Mouse (Mus musculus) stomach, embryonic 15.5 days (tissue): ENCODE measurements around the gene Tada2a. TPM values are rescaled to one million over a fixed set of nuclear protein-coding genes. Genes with fewer than 3 reads are reported as not detected.
A peak's percentile ranks its signal among the peaks of the same experiment; 100 is the strongest.

Experiments
- ATAC-seq: fragments of 200-750 bp; cut with Nextera tagmentation; 2 replicates; pipeline ENCODE4 v1.8.0; 2017; ENCODE audit warnings: low read depth, moderate number of reproducible peaks, moderate TSS enrichment; ENCODE audit not compliant: insufficient read depth, low FRiP score
- H3K27ac ChIP-seq: fragments of 300-500 bp; sonication (generic); 2 replicates; pipeline ENCODE4 v1.5.1; 2015; ENCODE audit warnings: mild to moderate bottlenecking, inconsistent platforms
- H3K27me3 ChIP-seq: fragments of 300-500 bp; sonication (generic); replicated peaks from 2 replicates; pipeline ENCODE4 v1.6.1; 2015; ENCODE audit warnings: inconsistent platforms
- H3K36me3 ChIP-seq: fragments of 300-500 bp; sonication (generic); 2 replicates; pipeline ENCODE4 v1.6.1; 2015; ENCODE audit warnings: inconsistent platforms
- H3K4me1 ChIP-seq: fragments of 300-500 bp; sonication (generic); 2 replicates; pipeline ENCODE4 v1.6.1; 2015; ENCODE audit warnings: inconsistent platforms
- H3K4me2 ChIP-seq: fragments of 300-500 bp; sonication (generic); 2 replicates; pipeline ENCODE4 v1.6.1; 2015; ENCODE audit warnings: mild to moderate bottlenecking, inconsistent platforms
- H3K4me3 ChIP-seq: fragments of 300-500 bp; sonication (generic); replicated peaks from 2 replicates; pipeline ENCODE4 v1.5.1; 2015; ENCODE audit warnings: inconsistent platforms
- H3K9ac ChIP-seq: fragments of 300-500 bp; sonication (generic); 2 replicates; pipeline ENCODE4 v1.6.1; 2015; ENCODE audit warnings: inconsistent platforms
- H3K9me3 ChIP-seq: fragments of 300-500 bp; sonication (generic); 2 replicates; pipeline ENCODE4 v1.6.1; 2016; ENCODE audit warnings: inconsistent platforms
- WGBS: fragments of 180-500 bp; shearing (Covaris S2); methylation state at CpG from one replicate; pipeline ENCODE4 v1.1.7; 2015; 5-methylcytosine and 5-hydroxymethylcytosine counted together
- polyA plus RNA-seq: library from polyadenylated mRNA; unstranded; fragments of >200 nt; fragmentation: Nextera tagmentation; extraction: Ambion mirVana; gene quantifications from 2 replicates; pipeline ENCODE4 v1.2.1, GENCODE M21; 2015

Gene Tada2a
- 25.8 and 27.5 TPM in 2 replicates for polyA plus RNA-seq

DNA sequence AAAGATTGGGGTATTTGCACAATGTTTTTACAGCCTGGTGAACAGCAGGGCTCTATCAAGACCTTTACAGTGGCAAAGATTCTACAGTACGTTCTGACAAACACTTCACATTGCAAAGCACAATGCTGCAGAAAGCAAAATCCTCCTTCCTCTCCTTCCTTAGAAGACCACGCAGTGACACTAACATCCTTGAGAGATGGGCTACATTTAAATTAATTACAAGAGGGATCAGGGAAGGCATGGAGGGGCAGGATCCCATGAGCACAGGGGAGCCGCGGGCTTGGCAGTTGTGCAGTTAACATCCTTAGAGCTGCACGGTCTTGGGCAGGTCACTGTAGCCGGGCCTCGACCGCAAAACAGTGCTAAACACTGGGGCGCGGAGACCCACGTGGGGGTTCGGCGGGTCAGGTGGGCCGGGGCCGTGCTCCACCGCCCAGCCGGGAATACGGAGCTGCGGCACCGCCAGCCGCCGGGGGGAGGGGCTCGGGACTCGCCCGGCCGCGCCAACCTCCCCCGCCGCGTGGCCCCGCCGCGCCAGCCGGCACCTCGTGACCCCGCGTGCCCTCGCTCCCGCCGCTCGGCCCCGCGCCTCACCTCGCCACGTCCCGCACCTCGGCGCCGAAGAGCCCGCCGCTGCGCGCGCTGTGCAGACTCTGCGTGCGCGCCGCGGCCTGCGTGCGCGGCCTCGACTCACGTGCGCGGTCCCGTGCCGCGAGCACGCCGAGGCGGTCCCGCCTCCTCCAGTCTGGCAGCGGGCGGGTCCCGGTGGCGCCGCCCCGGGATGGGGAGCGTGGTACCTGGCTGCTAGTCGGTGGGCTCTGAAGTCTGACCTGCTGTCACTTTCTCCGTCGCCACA is at the start of gene Tada2a, which contains the start of gene Acaca:
Gene Tada2a (minus strand): TSS at position 658 of the 856 bp plus-strand sequence.
Gene Acaca (plus strand): TSS at position 730 of the 856 bp plus-strand sequence.
- Histone ChIP-seq H3K9me3 (no peaks in the 10 kb centered on the region), H3K9ac (peak within 1 kb of the TSS; percentile 85)

DNA sequence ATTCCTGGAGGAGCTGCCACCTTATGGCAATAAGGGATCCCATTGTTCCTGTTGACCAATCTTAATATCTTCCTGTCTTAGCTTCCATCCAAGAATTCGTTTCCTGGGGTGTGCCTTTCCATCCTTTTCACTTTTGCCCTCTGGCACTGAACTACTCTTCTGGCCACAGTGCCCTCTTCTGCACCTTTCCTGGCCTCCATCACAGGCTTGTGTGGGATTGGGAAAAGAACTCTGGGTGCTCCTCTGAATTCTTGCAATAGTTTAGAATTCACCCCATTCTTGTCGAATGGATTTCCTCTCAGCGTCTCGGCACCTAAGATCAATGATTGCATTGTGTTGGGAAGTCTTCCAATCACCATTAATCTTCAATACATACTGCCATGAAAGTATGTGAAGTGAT is 49.2 kb upstream of the Tada2a start:
- no peak overlapping the region for H3K9ac ChIP-seq
- no peaks in the 10 kb centered on the region for H3K27me3 ChIP-seq
- no peaks in the 10 kb centered on the region for H3K36me3 ChIP-seq
- H3K4me2 ChIP-seq: peak overlapping the region; percentile 80
- no peaks in the 10 kb centered on the region for H3K9me3 ChIP-seq
- H3K27ac ChIP-seq: peak overlapping the region; percentile 88
- H3K4me1 ChIP-seq: peaks cover 9% of the 10 kb centered on the region; the same call in 1 of the 2 replicates
- ATAC-seq: no peak
- peak overlapping the region; percentile 82; the same call in 1 of the 2 replicates for H3K4me3 ChIP-seq
- 21% methylated on average over 4 of the region's 4 CpGs for WGBS

More for the DNA sequence above, at the start of gene Tada2a, which contains the start of gene Acaca:
- peak within 1 kb of the TSS; percentile 84 for H3K4me2 ChIP-seq
- H3K4me1 ChIP-seq: no peaks in the 10 kb centered on the region; the same call in 1 of the 2 replicates
- H3K4me3 ChIP-seq: peak within 1 kb of the TSS; percentile 90
- WGBS: under 1% methylated on average over 61 of the region's 83 CpGs
- peaks cover 13% of the 10 kb centered on the region for H3K36me3 ChIP-seq
- peak; percentile 89 for ATAC-seq
- no peaks in the 10 kb centered on the region for H3K27me3 ChIP-seq
- H3K27ac ChIP-seq: peak within 1 kb of the TSS; percentile 54; the same call in 1 of the 2 replicates

DNA sequence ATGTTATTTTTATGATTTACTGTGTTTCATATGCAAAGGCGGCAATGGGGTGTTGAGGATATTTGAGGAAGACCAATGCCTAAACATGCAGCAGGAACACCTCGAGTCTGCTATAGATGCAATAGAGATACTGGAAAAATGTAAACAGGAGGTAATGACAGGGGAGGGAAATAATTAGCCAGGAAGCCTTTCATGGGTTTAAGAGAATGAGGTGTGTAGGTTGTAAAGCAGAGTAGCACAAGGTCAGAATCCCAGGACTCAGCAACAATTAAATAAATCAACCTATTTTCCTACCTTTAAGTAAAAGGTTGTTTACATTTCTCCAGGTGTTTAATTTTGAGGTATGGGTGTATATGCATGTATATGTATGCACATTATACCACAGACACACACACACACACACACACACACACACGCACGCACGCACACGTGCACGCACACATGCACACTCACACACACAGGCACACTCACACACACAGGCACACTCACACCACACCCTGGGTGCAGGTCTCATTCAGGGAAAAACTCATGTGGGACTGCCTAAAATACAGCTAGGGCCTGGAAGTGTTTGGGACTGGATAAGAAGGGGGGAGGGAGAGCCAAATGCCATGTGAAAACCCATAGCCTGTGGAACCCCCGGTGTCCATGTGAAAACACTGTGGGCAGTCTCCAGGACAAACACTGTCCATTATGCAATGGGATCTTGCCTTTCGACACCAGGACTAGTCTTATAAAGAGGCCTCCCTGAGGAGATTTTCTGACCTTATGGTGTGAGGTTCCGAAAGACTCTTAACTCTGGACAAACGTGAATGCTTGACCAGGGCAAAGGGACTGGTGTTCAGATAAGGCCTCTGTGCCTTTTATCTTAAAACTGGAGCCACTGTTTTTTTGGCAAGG is 43.4 kb upstream of the Tada2a start:
- no peaks in the 10 kb centered on the region for H3K4me1 ChIP-seq
- H3K36me3 ChIP-seq: no peaks in the 10 kb centered on the region
- no peak overlapping the region for H3K4me3 ChIP-seq
- no peaks in the 10 kb centered on the region for H3K27me3 ChIP-seq
- H3K9ac ChIP-seq: no peak overlapping the region
- 68% methylated on average over 11 of the region's 11 CpGs for WGBS
- no peak overlapping the region for H3K4me2 ChIP-seq
- no peaks in the 10 kb centered on the region for H3K9me3 ChIP-seq
- H3K27ac ChIP-seq: no peak overlapping the region
- no peak for ATAC-seq

GRCm38 (mm10) chr11:84168701-84169288 is 39.4 kb upstream of the Tada2a start:
- Histone ChIP-seq H3K9me3 (no peaks in the 10 kb centered on the region), H3K9ac (no peak overlapping the region), H3K27ac (no peak overlapping the region), H3K4me1 (no peaks in the 10 kb centered on the region), H3K4me3 (no peak overlapping the region), H3K36me3 (no peaks in the 10 kb centered on the region), H3K4me2 (peak overlapping the region; percentile 40), H3K27me3 (no peaks in the 10 kb centered on the region)
- 21% methylated on average over 7 of the region's 7 CpGs for WGBS
- ATAC-seq: peak; percentile 58; the same call in 1 of the 2 replicates

DNA sequence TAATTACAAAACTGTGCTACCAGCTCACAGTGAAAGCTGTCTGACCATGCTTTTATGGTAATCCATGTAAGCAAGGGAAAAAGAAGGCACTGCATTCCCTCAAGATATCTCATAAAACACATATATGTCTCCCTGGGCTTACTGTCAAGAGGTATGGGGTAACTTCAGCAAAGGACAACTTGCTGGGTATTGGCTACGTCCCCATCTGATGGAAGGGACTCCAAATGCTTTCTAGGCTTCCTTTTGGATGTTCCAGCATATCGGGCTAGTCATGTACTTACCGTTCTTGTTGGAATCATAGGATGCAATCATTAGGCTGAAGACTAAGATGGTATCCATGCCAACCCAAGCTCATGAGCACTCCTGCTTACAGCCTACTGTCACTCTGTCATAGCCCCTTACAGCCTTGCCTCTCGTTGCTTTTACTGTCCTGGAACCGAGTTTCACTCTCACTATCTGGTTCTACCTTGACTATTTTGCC is 37.7 kb upstream of the Tada2a start, which contains the start of gene Gm11437:
Gene Gm11437 (minus strand): TSS at position 431 of the 481 bp plus-strand sequence.
- no peak within 1 kb of the TSS for H3K4me3 ChIP-seq
- no peak within 1 kb of the TSS for H3K4me2 ChIP-seq
- H3K9ac ChIP-seq: no peak within 1 kb of the TSS
- no peaks in the 10 kb centered on the region for H3K9me3 ChIP-seq
- no peak within 1 kb of the TSS for H3K27ac ChIP-seq
- no peaks in the 10 kb centered on the region for H3K36me3 ChIP-seq
- H3K27me3 ChIP-seq: no peaks in the 10 kb centered on the region
- no peak for ATAC-seq
- H3K4me1 ChIP-seq: no peaks in the 10 kb centered on the region
- whole genome bisulfite sequencing: 75% methylated on average over 5 of the region's 5 CpGs

DNA sequence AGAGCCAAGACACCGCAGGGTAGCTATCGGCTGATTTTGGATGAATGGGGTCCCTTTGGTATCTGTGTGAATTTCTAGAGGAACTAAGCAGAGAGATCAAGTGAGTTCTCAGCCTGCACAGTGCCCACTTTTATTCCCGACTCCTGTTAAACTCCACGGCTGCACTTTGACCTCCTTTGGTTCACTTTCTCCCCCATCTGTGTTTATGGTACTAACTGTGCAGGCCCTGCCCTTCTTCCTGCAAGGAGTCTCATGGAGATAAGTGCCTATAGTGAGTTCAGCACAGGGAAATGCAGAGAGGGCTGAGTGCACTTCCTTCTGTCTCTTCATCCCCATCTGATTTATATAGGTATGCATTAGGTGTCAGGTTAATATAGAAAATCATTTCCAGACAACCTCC is 35.2 kb upstream of the Tada2a start:
- H3K4me1 ChIP-seq: no peaks in the 10 kb centered on the region
- no peaks in the 10 kb centered on the region for H3K36me3 ChIP-seq
- H3K9me3 ChIP-seq: no peaks in the 10 kb centered on the region
- H3K9ac ChIP-seq: no peak overlapping the region
- ATAC-seq: no peak
- WGBS: 50% methylated on average over 4 of the region's 4 CpGs
- no peak overlapping the region for H3K4me3 ChIP-seq
- H3K4me2 ChIP-seq: no peak overlapping the region
- no peak overlapping the region for H3K27ac ChIP-seq
- no peaks in the 10 kb centered on the region for H3K27me3 ChIP-seq

DNA sequence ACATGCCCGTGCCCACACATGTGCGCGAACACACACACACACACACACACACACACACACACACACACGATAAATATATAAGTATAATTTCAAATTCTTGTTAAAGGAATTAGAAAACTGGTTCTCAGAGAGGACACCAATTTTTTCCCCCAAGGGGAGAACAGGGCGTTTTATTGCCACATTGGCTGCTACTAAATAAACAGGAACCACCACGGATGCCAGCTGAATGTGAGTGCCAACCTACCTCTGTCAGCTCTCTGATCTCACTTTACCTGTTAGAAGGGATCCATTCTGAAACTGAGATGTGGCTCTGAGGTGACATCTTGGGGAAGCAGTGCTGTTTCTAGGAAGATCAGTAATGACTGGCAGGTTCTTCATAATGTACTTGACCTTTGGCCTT is 34.7 kb upstream of the Tada2a start:
- Histone ChIP-seq H3K4me1 (no peaks in the 10 kb centered on the region), H3K9me3 (no peaks in the 10 kb centered on the region), H3K4me3 (no peak overlapping the region), H3K27me3 (no peaks in the 10 kb centered on the region), H3K27ac (no peak overlapping the region), H3K4me2 (no peak overlapping the region), H3K9ac (no peak overlapping the region), H3K36me3 (no peaks in the 10 kb centered on the region)
- no peak for ATAC-seq
- 79% methylated on average over 6 of the region's 6 CpGs for WGBS

DNA sequence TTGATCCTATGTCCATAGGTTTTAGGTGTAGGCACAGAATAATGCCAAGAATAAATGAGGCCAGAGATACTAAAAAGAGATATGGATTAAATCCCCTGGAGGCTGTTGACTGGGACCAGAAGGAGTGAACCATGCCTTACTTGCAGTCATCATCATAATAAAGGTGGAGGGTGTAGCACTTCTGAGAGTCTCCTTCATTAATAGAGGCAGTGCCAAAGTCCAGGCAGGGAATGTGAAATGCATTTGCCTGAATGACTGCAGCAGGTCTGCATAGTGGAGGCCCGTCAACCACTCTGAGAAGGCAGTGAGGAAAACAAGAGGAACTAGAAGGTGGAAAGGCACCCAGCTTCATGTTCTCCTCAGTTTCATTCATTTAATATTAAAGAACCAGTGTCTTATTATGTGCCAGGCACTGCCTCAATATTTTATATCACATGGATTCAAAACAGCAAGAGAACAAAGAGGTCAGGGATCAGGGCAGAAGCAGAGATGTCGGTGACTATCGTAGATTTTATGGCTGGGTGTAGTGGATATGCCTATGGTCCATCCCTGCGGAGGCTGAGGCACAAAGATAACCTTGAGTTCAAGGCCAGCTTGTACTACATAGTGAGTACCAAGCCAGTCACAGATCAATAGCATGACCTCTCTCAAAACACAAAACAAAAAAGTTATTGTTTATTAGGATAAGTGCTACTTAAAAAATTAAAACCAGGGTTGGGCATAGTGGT is 27.3 kb upstream of the Tada2a start:
- Histone ChIP-seq H3K27me3 (no peaks in the 10 kb centered on the region), H3K4me3 (no peak overlapping the region), H3K9ac (no peak overlapping the region), H3K27ac (no peak overlapping the region), H3K36me3 (no peaks in the 10 kb centered on the region), H3K9me3 (no peaks in the 10 kb centered on the region), H3K4me1 (no peaks in the 10 kb centered on the region), H3K4me2 (no peak overlapping the region)
- ATAC-seq: no peak
- WGBS: 88% methylated on average over 4 of the region's 4 CpGs

DNA sequence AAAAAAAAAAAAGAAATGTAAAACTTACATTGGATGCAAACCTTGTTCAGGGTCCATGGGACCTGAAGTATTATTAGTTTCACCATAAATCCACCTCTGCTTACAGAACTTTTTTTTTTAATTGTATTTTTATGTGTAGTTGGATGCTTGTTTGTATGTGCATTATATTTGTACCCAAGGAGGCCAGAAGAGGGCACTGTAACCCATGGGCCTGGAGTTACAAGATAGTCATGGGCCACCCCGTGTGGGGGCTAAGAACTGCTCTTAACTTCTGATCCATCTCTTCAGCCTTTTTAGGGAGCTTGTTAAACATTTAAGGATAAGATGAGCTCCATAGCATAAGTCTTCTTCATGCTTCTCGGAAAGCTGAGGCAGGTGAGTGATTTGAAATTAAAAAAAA is 21.5 kb upstream of the Tada2a start:
- ATAC-seq: no peak
- no peak overlapping the region for H3K4me3 ChIP-seq
- no peaks in the 10 kb centered on the region for H3K27me3 ChIP-seq

GRCm38 (mm10) chr11:84146081-84146480 is 16.7 kb upstream of the Tada2a start:
- 65% methylated on average over 3 of the region's 3 CpGs for WGBS
- Histone ChIP-seq H3K27ac (no peak overlapping the region), H3K9ac (no peak overlapping the region), H3K4me3 (no peak overlapping the region), H3K9me3 (no peaks in the 10 kb centered on the region), H3K4me1 (no peaks in the 10 kb centered on the region), H3K27me3 (no peaks in the 10 kb centered on the region), H3K4me2 (no peak overlapping the region), H3K36me3 (no peaks in the 10 kb centered on the region)
- ATAC-seq: no peak

More for the DNA sequence above, 21.5 kb upstream of the Tada2a start:
- WGBS: 65% methylated on average over 2 of the region's 2 CpGs
- H3K27ac ChIP-seq: no peak overlapping the region
- no peaks in the 10 kb centered on the region for H3K9me3 ChIP-seq
- no peaks in the 10 kb centered on the region for H3K36me3 ChIP-seq
- no peak overlapping the region for H3K9ac ChIP-seq
- no peaks in the 10 kb centered on the region for H3K4me1 ChIP-seq
- no peak overlapping the region for H3K4me2 ChIP-seq
